Mouse (Mus musculus) lung, postnatal 14 days (tissue): ENCODE measurements around the gene Ccdc63.

Experiments
- DNase-seq: peaks from one replicate; pipeline ENCODE4 v3.0.0; 2021

Gene Ccdc63

DNA sequence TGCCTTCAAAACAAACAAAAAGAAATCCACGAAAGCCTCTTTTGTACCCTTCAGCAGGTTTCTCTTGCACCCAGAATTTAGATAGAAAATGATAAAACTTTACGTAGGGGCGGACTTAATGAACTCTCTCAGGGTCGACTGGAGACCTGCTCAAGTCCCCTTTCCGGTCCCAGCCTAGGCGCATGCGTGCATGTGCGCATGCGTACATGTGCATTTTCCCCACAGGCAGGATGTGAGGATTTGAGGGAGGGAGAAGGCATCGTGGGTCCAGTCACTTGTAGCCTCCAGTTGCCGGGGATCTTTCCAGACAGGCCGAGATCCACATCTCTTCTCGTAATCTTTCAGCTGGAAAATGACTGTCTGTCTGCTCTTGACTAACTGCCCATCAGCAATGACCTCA lies 59.2 kb downstream of the Ccdc63 start:
- DNase-seq, result no peak

GRCm38 (mm10) chr5:122080930-122081329 lies 59.7 kb downstream of the Ccdc63 start:
- DNase-seq, result no peak

GRCm38 (mm10) chr5:122079796-122080195 lies 60.8 kb downstream of the Ccdc63 start:
- no peak for DNase-seq

- DNase-seq, result no peak
Measured at GRCm38 (mm10) chr5:122077244-122077643, 63.4 kb downstream of the Ccdc63 start.

- no peak for DNase-seq
Measured at GRCm38 (mm10) chr5:122075736-122076135, 64.9 kb downstream of the Ccdc63 start.

DNA sequence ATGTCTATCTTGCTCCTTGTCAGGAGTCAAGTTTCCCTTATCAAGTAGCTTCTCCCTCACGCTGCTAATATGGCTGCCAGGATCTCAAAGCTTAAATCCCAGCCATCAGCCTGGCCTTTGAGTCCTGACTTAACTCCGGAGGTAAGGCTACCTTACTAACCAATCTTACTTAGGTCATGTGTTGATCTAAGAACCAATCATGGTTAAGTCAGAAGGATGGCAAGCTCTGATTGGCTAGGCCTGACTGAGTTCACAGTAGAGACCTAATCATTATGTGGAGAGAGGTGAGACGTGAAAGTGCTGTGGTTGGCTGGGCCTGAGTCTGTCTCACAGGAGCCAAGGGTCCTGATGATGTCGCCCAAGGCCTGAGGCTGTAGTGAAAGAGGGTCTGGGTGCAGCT lies 68.6 kb downstream of the Ccdc63 start:
- DNase-seq, result no peak

DNA sequence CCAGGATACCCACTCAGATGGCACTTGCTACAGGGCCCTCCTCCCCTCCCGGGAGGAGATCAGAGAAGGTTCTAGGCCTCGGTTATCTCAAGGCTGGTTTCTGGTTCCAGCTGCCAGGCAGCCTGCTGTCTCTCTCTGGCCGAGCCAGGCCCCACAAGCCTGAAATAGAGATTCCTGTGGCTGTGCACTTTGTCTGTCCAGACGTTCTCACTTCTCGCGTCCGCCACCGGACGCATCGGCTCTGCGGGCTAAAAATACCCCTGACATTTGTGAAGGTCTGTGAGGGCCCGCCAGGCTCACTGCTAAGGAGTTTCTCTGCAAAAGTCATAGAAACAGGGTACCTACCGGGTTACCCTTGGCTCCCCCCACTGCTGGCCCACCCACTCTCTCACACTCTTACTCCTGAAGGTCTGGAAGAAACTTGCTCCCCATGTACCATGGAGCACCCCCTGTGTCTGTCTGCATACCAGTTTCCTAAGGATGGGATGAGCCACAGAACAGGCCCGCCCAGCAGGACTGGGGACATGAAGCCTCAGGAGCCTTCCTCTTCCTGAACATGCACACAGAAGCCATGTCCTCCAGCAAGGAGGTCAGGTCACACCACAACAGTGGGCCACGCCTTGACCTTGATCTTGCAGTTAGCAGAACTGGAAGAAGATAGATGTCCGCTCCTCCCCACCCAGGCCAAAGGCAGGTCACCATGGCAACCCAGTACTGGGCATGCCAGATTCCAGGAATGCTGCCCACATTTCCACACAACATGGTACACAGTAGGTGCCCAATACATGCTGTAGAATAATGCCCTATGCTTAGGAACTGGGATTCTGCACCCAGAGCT lies 69.4 kb downstream of the Ccdc63 start:
- DNase-seq, result no peak

- DNase-seq, result no peak
Measured at GRCm38 (mm10) chr5:122068563-122068962, 72.1 kb downstream of the Ccdc63 start.

- no peak for DNase-seq
Measured at GRCm38 (mm10) chr5:122063204-122063933, 77.3 kb downstream of the Ccdc63 start.

DNA sequence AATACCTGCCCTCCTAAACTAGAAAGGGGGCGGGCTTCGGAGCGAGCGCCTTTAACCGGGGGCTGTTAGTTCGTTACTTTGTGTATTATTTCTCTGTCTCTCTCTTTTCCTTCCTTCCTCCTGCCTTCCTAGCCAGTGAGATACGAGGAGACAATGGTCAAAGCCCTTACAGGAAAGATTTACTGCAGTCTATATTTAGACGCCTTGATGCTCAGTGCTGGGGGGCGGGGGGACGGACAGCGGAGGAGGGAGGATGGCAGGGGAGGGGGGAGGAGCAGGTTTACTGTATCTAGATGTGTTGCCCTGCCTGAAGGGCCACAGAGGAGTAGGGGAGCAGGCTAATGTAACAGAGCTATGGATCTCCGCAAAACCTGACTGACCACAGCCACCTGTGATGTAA lies 78.1 kb downstream of the Ccdc63 start:
- DNase-seq, result no peak

- no peak for DNase-seq
Measured at GRCm38 (mm10) chr5:122060767-122061333, 79.8 kb downstream of the Ccdc63 start.

GRCm38 (mm10) chr5:122059060-122060017 lies 81.3 kb downstream of the Ccdc63 start:
- peak; percentile 71 for DNase-seq
